Mouse (Mus musculus) heart, adult 2 months (tissue): ENCODE measurements around the gene Tnni3k.

Experiments used
- CTCF ChIP-seq: fragments of 200-600 bp; IDR thresholded peaks from 2 replicates; pipeline ENCODE4 v1.8.1; 2022; ENCODE audit warnings: antibody characterized with exemption, mild to moderate bottlenecking, moderate library complexity
- EP300 ChIP-seq: fragments of 200-500 bp; IDR thresholded peaks from 2 replicates; pipeline ENCODE4 v1.6.1; 2011; ENCODE audit warnings: low read depth, low read length, control low read depth; ENCODE audit not compliant: insufficient read depth
- POLR2A ChIP-seq: fragments of 200-500 bp; IDR thresholded peaks from 2 replicates; pipeline ENCODE4 v1.6.1; 2011; ENCODE audit warnings: mild to moderate bottlenecking, low read depth, low read length, control low read depth; ENCODE audit not compliant: insufficient read depth

DNA sequence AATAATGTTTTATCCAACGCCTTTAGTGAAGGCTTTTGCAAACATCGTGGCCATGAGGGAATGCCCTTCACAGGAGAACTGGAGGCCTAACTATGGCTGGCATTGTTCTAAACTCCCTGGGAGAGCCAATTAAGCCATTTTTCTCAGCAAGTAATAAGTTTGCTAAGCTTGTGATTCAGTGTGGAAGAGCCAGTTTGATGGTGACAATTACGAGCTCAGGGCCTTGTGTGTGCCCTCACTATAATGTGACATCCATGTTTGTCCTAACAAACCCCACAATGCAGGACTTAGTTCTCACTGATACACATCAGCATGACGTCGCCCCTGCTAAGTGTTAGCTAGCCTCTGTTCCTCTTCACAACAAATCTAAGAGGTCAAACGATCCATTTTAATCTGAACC, 193.3 kb downstream of the Tnni3k start:
- TF ChIP-seq POLR2A (no peak), CTCF (no peak), EP300 (no peak)
